Mouse (Mus musculus) neural tube, embryonic 11.5 days (tissue): ENCODE results near the gene Vmn1r237. TPM values are rescaled to one million over a fixed set of nuclear protein-coding genes. Genes with fewer than 3 reads are reported as not detected.

Experiments
- ATAC-seq: fragments of 200-750 bp; cut with Nextera tagmentation; 2 replicates; pipeline ENCODE4 v1.8.0; 2017; ENCODE audit warnings: moderate number of reproducible peaks, mild to moderate bottlenecking, moderate TSS enrichment, moderate library complexity; ENCODE audit not compliant: insufficient read depth, low FRiP score, low TSS enrichment
- DNase-seq: peaks from one replicate; pipeline ENCODE4 v3.0.0-alpha.2; 2015; ENCODE audit warnings: low spot score
- H3K27ac ChIP-seq: fragments of 300-500 bp; sonication (generic); 2 replicates; pipeline ENCODE4 v1.5.1; 2014; ENCODE audit warnings: low read depth, mild to moderate bottlenecking, low read length
- H3K27me3 ChIP-seq: fragments of 300-500 bp; sonication (generic); 2 replicates; pipeline ENCODE4 v1.6.1; 2014; ENCODE audit warnings: mild to moderate bottlenecking, low read length, mixed read lengths; ENCODE audit not compliant: control insufficient read depth, insufficient read depth
- H3K36me3 ChIP-seq: fragments of 300-500 bp; sonication (generic); 2 replicates; pipeline ENCODE4 v1.6.1; 2014; ENCODE audit warnings: mild to moderate bottlenecking, low read length, moderate library complexity, mixed read lengths; ENCODE audit not compliant: control insufficient read depth, insufficient read depth
- H3K4me1 ChIP-seq: fragments of 300-500 bp; sonication (generic); 2 replicates; pipeline ENCODE4 v1.6.1; 2014; ENCODE audit warnings: low read length, mixed read lengths; ENCODE audit not compliant: control insufficient read depth, insufficient read depth
- H3K4me2 ChIP-seq: fragments of 300-500 bp; sonication (generic); 2 replicates; pipeline ENCODE4 v1.6.1; 2014; ENCODE audit warnings: low read depth, mild to moderate bottlenecking, moderate library complexity
- H3K4me3 ChIP-seq: fragments of 300-500 bp; sonication (generic); 2 replicates; pipeline ENCODE4 v1.5.1; 2014; ENCODE audit warnings: low read depth, low read length
- H3K9ac ChIP-seq: fragments of 300-500 bp; sonication (generic); 2 replicates; pipeline ENCODE4 v1.6.1; 2014; ENCODE audit warnings: mild to moderate bottlenecking, low read length
- H3K9me3 ChIP-seq: fragments of 300-500 bp; sonication (generic); 2 replicates; pipeline ENCODE4 v1.6.1; 2016; ENCODE audit warnings: low read length; ENCODE audit not compliant: control insufficient read depth
- WGBS: fragments of 180-500 bp; shearing (Covaris S2); extraction: QIAGEN DNeasy Blood & Tissue Kit; methylation state at CpG from one replicate; pipeline ENCODE4 v1.1.7; 2014; 5-methylcytosine and 5-hydroxymethylcytosine counted together
- microRNA-seq: library from miRNA; unstranded; fragments of <30 nt; microRNA quantifications from one replicate; pipeline ENCODE4, GENCODE M21; 2016
- polyA plus RNA-seq: library from polyadenylated mRNA; unstranded; fragments of >200 nt; fragmentation: Nextera tagmentation; extraction: Ambion mirVana; gene quantifications from 2 replicates; pipeline ENCODE4 v1.2.1, GENCODE M21; 2014

The Vmn1r237 gene
- polyA plus RNA-seq: not detected in 2 replicates

GRCm38 (mm10) chr17:21311565-21311964, at the start of gene Vmn1r237:
Gene Vmn1r237, plus strand, starts transcription at chr17:21311865.
- ATAC-seq: no peak
- no peak for DNase-seq
- Histone ChIP-seq H3K9me3 (no peaks in the 10 kb centered on the region), H3K27ac (no peak within 1 kb of the TSS), H3K4me2 (no peak within 1 kb of the TSS), H3K4me3 (no peak within 1 kb of the TSS), H3K27me3 (no peaks in the 10 kb centered on the region), H3K4me1 (no peaks in the 10 kb centered on the region), H3K36me3 (no peaks in the 10 kb centered on the region), H3K9ac (no peak within 1 kb of the TSS)

GRCm38 (mm10) chr17:21272103-21272502, 39.6 kb upstream of the Vmn1r237 start:
- Histone ChIP-seq H3K4me1 (no peaks in the 10 kb centered on the region), H3K9ac (no peak overlapping the region), H3K9me3 (no peaks in the 10 kb centered on the region), H3K4me3 (no peak overlapping the region), H3K27me3 (no peaks in the 10 kb centered on the region), H3K36me3 (no peaks in the 10 kb centered on the region), H3K4me2 (no peak overlapping the region), H3K27ac (no peak overlapping the region)
- peak; percentile 14 for DNase-seq
- no peak for ATAC-seq
- 11% methylated on average over 4 of the region's 4 CpGs for WGBS

GRCm38 (mm10) chr17:21282642-21283041, 29.0 kb upstream of the Vmn1r237 start, which contains the start of gene Vmn1r236:
Gene Vmn1r236, plus strand, starts transcription at chr17:21282942.
- WGBS: 83% methylated on average over 3 of the region's 3 CpGs
- Histone ChIP-seq H3K9me3 (no peaks in the 10 kb centered on the region), H3K4me3 (no peak within 1 kb of the TSS), H3K4me2 (no peak within 1 kb of the TSS), H3K27me3 (no peaks in the 10 kb centered on the region), H3K9ac (no peak within 1 kb of the TSS), H3K36me3 (no peaks in the 10 kb centered on the region), H3K27ac (no peak within 1 kb of the TSS), H3K4me1 (no peaks in the 10 kb centered on the region)
- DNase-seq (no peak), ATAC-seq (no peak)

GRCm38 (mm10) chr17:21284395-21284794, 27.3 kb upstream of the Vmn1r237 start:
- Histone ChIP-seq H3K4me2 (no peak overlapping the region), H3K27ac (no peak overlapping the region), H3K9me3 (no peaks in the 10 kb centered on the region), H3K9ac (no peak overlapping the region), H3K36me3 (no peaks in the 10 kb centered on the region), H3K4me1 (no peaks in the 10 kb centered on the region), H3K27me3 (no peaks in the 10 kb centered on the region), H3K4me3 (no peak overlapping the region)
- ATAC-seq: no peak
- no peak for DNase-seq

GRCm38 (mm10) chr17:21289695-21290094, 22.0 kb upstream of the Vmn1r237 start:
- Histone ChIP-seq H3K27me3 (no peaks in the 10 kb centered on the region), H3K9ac (no peak overlapping the region), H3K4me2 (no peak overlapping the region), H3K4me1 (no peaks in the 10 kb centered on the region), H3K4me3 (no peak overlapping the region), H3K9me3 (no peaks in the 10 kb centered on the region), H3K36me3 (no peaks in the 10 kb centered on the region), H3K27ac (no peak overlapping the region)
- DNase-seq: no peak
- ATAC-seq: no peak

Small RNAs within 50 kb of the gene (microRNA-seq; reads per million reads assigned to microRNA genes)
- not detected for gene Gm26384

Other genes with a start within 250 kb of the Vmn1r237 start
- not detected in 2 replicates for gene Vmn1r234, start 85.8 kb upstream of the Vmn1r237 start, polyA plus RNA-seq
- gene Vmn1r235, start 55.5 kb upstream of the Vmn1r237 start, polyA plus RNA-seq: not detected in 2 replicates
- gene Vmn1r236, start 28.9 kb upstream of the Vmn1r237 start, polyA plus RNA-seq: not detected in 2 replicates
- 3.8 TPM in 2 replicates for gene Zfp677, start 71.9 kb downstream of the Vmn1r237 start, polyA plus RNA-seq
- 4.2 and 4.4 TPM in 2 replicates for gene Zfp54, start 111.4 kb downstream of the Vmn1r237 start, polyA plus RNA-seq
- 14.5 and 17.1 TPM in 2 replicates for gene Zfp51, start 138.5 kb downstream of the Vmn1r237 start, polyA plus RNA-seq
- 8.7 and 10.1 TPM in 2 replicates for gene Zfp53, start 177.1 kb downstream of the Vmn1r237 start, polyA plus RNA-seq
- gene Zfp52, start 223.7 kb downstream of the Vmn1r237 start, polyA plus RNA-seq: 1.3 and 1.5 TPM in 2 replicates